Mouse (Mus musculus) v-Abl transformed pro-B cells (cell line): ENCODE data around the gene Sgca.
"Not testable (repeated sequence)": the region's sequence is repeated elsewhere in the genome, so short reads cannot be mapped to it uniquely, and the experiment has no call there.

Source experiments
- in situ Hi-C, 2 experiments: fragments of 400-800 bp; cut with MboI; formaldehyde crosslinking; loops; one replicate each; pipeline ENCODE4 v1.15.1; 2025; ENCODE audit not compliant: unreplicated experiment in 2 of 2

Sgca gene

GRCm38 (mm10) chr11:94976199-94976598 is at the start of gene Sgca:
Gene Sgca, minus strand, starts transcription at chr11:94976327.
- in situ Hi-C loops = loop anchor here in 1 of 2 experiments (10.0 kb wide), 1 partner anchor 69 kb away; the partner anchor contains the start of gene Pdk2

GRCm38 (mm10) chr11:95025227-95026012 is 49.3 kb upstream of the Sgca start:
- in situ Hi-C loops = no loop called here

- in situ Hi-C loops = no loop called here
Observed at GRCm38 (mm10) chr11:95024439-95025184, 48.5 kb upstream of the Sgca start.

GRCm38 (mm10) chr11:95023481-95023880 is 47.4 kb upstream of the Sgca start:
- in situ Hi-C loops = no loop called here

DNA sequence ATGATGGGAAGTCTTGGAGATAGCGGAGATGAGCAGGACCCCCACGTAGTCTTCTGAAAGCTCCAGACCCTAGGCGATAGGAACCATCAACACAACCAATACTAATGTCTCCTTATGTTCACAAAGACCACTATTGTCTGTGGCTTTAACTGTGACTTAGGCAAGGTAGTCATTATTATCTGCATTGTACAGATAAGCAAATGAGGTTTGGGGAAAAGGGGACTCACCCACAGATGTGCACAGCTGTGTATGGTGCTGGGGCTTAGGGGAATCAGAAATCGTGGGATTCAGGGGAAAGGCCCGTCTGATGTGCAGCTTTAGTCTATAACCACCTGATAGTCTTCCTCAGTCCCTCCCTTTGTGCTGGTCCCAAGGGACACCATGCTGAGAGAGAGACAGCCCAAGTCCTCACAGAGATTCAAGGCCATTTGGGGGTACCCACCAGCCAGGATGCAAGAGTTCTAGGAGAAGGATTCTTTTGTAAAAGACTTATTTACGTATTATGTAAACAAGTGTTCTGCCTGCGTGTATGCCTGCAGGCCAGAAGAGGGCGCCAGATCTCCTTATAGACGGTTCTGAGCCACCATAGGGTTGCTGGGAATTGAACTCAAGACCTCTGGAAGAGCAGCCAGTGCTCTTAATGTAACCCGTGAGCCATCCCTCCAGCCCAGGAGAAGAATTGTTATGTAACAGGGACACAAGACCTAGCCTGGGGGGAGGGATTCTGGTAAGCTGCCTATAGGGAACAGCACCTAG is 46.3 kb upstream of the Sgca start:
- in situ Hi-C loops = no loop called here

DNA sequence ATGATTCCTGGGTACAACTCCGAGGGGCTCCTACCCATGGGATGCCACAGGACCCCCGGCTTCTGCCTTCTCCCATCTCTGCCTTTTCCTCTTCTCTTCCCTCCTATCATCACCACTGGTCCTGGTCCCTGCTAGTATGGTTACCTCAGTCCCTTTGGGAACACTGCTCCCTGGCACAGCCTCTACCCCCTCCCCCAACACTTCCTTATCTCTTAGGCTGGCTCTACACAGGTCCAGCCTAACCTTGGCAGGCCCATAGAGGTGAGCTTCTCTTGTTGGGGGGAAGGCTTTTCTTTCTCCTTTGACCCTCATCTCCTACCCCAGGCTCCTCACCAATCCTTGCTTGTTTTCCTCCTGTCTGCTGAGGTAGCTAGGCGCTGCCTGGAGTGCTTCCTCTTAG is 39.4 kb upstream of the Sgca start:
- in situ Hi-C loops = no loop called here

DNA sequence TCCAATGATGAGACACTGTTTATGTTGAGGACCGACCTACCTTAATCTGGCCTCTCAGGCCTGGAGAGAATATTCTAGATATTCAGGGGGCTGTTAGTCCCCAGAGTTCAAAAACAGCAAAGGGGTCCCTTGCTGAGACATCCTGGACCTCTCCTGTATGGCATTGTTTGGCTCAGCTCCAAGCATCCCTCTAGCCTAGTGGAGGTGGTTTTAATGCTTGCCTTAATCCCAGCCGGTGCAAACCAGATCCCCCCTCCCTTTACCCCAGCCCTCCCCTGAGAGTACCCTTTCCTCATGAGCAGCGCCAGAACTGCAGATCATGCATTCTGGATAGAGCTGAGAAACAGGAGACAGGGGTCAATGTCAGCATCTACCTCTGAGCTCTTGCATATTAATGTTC is 36.4 kb upstream of the Sgca start:
- in situ Hi-C loops = no loop called here

DNA sequence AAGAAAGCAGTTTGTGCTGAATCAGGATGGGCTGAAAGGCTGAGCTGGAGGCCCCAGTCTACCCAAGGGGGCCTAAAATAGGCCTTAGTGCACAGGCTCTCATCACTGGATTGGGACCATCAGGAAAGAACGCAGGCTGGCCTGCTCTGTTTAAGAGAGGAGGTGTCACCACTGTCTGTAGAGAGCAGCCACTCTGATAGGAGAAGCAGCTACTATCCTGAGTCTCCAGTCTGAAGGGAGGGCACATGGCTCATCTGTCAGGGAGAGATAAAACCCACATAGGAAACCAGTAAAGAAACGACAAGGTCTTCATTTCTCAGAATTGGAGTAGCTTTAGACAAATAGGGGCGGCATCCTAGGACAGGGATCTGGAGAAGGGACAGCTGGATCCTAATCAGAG is 35.9 kb upstream of the Sgca start:
- in situ Hi-C loops = no loop called here

DNA sequence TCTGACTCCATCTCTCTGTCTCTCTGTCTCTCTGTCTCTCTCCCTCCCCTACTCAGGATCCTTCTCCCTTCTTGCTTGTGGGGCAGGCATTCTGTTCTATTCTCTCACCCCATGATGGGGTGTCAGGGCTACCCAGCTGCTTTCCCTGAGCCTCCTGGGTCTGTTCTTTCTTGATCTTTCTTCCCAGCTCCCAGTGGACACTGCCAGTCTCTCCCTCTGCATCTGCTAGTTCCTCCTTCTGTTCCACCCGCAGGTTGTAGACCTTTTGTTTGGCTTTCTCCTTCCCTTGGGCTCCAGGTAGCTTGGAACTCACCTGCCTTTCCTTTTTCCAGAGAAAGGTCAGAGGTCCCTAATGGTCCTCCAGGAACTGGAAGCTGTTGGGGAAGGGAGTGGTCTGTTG is 35.3 kb upstream of the Sgca start:
- in situ Hi-C loops = no loop called here

DNA sequence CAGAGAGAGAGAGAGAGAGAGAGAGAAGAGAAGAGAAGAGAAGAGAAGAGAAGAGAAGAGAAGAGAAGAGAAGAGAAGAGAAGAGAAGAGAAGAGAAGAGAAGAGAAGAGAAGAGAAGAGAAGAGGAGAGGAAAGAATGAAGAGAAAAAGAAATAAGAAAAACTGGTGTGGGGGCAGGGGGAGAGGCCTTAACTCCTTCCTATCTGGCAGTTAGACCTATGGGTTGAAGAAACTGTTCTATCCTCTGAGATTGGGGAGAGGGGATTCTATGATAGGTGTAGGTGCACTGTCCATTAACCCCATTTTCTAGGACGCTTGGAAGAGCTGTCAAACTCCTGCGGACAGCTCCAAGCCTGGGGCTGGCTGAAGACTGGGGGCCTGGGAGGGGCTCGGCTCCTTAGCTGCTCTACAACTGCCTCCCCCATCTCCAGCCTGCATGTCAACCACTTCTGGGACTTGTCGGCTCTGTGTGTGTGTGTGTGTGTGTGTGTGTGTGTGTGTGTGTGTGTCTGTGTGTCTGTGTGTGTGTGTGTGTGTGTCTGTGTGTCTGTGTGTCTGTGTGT is 34.8 kb upstream of the Sgca start:
- in situ Hi-C loops = not testable (repeated sequence)

GRCm38 (mm10) chr11:95010141-95010739 is 34.1 kb upstream of the Sgca start:
- in situ Hi-C loops = no loop called here

DNA sequence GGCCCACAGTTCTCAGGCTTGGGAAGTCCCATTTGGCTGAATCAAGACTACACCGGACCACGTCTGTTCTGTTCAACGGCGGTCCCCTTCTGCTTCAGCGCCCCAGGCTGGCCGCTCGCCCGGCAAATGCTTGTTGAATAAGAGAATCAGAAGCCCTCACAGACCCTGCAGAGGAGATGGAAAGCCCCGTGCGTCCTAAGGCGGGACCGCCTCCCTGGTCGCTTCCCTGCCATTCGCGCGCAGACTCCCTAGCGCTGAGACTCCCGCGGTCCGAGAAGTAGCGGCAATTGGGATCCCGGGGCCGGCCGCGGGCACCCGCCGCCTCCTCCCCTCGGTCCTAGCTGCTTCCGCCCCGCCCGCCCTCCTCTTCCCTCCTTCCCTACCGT is 33.5 kb upstream of the Sgca start, which contains the start of gene Samd14:
Samd14 (plus strand) TSS at position 251 of the 386 bp plus-strand sequence.
- in situ Hi-C loops = loop anchor here (5.0 kb wide), 1 partner anchor 37 kb away; no protein-coding TSS in a partner anchor

DNA sequence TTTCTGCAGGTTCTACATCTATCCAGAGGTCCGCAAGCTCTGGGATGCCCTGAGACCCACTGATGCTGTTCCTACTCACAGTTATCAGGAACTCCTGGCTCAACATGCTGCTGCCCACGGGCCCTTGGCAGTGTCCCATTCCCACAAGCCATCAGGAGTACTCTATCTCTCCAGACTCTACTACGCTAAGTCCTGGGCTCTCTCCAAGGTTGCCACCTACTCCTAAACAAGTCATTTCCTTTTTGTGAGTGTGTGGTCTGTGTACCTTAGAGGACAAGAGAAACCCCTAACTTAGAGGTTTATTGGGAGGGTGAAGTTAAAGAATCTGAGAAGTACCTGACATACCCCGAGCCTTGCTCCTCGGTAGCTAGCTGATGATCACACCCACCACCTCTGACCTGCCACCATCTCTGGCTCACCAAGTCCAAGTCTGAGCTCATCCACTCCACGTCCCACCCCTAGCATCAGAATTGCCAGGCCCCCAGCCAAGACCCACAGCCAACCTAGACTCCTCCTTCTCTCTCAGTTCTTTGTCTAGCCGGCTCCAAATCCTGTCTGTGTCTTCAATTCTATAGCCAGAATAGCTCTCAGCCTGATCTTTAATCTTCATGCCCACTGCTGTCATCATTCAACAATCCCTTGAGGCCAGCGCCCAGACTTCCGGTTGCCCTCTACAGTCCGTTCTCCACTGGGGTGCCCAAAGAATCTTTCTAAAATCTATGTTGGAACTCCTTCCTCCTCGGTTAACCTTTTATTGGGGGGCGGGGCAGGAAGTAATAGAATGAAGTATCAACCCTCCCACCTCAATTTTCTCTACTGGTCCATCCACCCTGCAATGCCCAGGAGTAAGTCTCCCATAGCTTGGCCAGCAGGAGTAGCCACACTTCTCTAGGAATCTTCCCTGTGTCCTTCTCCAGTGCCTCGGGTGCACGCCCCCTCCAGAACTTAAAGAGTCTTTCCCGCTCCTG is 32.8 kb upstream of the Sgca start:
- in situ Hi-C loops = loop anchor here (5.0 kb wide), 1 partner anchor 37 kb away; no protein-coding TSS in a partner anchor

DNA sequence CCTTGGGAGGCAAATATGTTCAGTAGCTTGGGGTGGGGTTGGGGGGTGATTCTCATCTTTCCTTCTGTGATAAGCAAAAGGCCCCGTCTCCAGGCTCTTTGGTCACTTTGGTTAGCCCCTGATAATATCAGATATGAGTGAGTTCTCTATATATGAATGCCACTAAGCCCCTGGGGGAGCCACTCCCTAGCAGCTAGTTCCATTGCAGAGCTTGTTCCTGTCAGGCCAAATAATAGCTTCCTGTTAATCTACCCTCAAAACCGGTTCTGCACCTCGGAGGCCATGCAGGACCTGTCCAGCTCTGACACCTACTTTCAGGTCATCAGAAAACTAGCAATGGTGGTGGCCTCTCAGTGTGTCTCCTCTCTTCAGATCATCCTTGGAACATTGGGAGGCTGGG is 31.3 kb upstream of the Sgca start:
- in situ Hi-C loops = loop anchor here (5.0 kb wide), 1 partner anchor 35 kb away; no protein-coding TSS in a partner anchor

DNA sequence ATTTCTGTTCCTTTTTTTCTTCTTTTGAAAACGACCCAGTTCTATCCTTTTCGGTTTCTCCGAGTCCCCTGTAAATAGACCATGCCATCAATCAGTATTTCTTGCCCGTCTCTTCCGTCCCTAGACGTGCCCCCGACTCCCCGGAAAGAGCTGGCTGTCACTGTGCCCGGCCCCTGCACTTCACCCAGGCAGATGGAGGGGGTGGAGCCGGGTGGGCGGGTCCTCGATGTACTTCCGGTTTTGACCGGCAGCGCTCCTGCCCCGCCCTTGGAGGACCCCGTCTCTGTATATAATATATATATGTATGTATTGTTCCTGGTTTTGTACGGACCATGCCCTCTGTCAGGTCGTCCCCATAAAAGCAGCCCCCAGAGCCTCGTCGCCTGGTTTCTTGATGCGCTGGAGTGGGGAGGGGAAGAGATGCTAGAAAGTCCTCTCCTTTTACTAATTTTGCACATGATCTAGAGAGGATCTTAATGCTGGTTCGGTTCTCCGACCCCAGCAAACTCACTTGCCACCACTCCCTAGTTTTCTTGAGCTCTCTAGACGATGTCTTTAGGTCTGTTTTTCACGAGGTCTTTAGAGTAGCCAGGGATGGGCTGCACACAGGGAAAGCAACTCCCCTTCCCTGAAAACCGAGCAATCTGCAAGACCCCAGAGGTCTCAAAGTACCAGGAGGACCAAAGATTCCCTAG is 30.5 kb upstream of the Sgca start:
- in situ Hi-C loops = loop anchor here (5.0 kb wide), 1 partner anchor 34 kb away; no protein-coding TSS in a partner anchor

DNA sequence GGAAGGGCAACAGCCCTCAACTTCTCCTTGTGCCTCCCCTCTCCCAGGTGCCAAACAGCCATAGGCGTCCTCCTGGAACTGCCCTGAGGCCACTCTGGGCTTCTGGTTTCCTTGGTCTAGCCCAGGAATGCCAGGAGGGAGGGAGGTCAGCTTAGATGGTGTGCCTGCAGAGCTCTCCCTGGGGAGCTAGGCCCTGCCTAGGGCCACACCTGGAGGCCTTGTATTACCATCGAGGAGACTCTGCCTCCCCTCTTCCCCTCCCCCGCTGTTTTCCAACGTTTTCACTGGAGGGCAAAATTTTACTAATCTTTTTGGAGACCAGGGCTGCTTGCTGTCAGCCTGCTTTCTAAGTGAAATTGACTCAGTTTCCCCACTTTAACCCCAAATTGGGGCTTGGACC is 29.9 kb upstream of the Sgca start:
- in situ Hi-C loops = loop anchor here (5.0 kb wide), 1 partner anchor 34 kb away; no protein-coding TSS in a partner anchor

DNA sequence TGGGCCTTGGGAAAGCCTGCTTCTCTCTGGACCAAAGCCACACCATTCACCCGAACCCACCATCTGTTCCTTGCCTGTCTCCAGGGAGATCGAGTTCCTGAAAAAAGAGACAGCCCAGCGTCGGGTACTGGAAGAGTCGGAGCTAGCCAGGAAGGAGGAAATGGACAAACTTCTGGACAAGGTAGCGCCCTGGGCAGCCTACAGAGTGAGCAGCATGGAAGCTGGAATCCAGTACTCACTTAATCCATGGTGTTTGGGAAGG is 28.7 kb upstream of the Sgca start:
- in situ Hi-C loops = loop anchor here (5.0 kb wide), 1 partner anchor 33 kb away; no protein-coding TSS in a partner anchor

GRCm38 (mm10) chr11:95004136-95004936 is 28.2 kb upstream of the Sgca start:
- in situ Hi-C loops = no loop called here
